Mouse (Mus musculus) skeletal muscle tissue, adult 2 months (tissue): ENCODE data around the gene Asf1a.
"Not testable (repeated sequence)": the region's sequence is repeated elsewhere in the genome, so short reads cannot be mapped to it uniquely, and the experiment has no call there.

Experiments
- DNase-seq: peaks from one replicate; pipeline ENCODE4 v3.0.0-alpha.2; 2012; ENCODE audit warnings: low read depth, low spot score

Asf1a gene

GRCm38 (mm10) chr10:53635246-53635971, 38.9 kb downstream of the Asf1a start:
- no peak for DNase-seq

GRCm38 (mm10) chr10:53641507-53641906, 45.0 kb downstream of the Asf1a start:
- DNase-seq: no peak

- no peak for DNase-seq
Measured at GRCm38 (mm10) chr10:53650683-53651082, 54.1 kb downstream of the Asf1a start.

- DNase-seq: not testable (repeated sequence)
Measured at GRCm38 (mm10) chr10:53654239-53654638, 57.7 kb downstream of the Asf1a start.
